Mouse (Mus musculus) heart, adult 8-10 months (tissue): ENCODE results near the gene Chpf2. TPM values are rescaled to one million over a fixed set of nuclear protein-coding genes. Genes with fewer than 3 reads are reported as not detected.

Experiments used
- DNase-seq: peaks from one replicate; pipeline ENCODE4 v3.0.0; 2022; ENCODE audit warnings: low spot score
- total RNA-seq, 4 experiments: library from RNA; stranded (reverse); gene quantifications; 2 replicates each; pipeline ENCODE4 v1.2.4; 2022

The Chpf2 gene
- total RNA-seq, 4 experiments from 2014 or later: 7.4 to 9.5 (median 7.7) TPM

DNA sequence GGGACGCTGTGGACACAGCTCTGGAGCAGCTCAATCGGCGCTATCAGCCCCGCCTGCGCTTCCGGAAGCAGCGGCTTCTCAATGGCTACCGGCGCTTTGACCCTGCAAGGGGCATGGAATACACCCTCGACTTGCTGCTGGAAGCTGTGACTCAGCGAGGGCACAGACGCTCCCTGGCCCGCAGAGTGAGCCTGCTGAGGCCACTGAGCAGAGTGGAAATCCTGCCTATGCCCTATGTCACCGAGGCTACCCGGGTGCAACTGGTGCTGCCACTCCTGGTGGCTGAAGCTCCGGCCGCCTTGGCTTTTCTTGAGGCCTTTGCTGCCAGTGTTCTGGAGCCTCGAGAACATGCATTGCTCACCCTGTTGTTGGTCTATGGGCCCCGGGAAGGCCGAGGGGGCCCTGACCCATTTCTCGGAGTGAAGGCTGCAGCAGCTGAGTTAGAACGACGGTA, 4.8 kb downstream of the Chpf2 start:
- DNase-seq: no peak

DNA sequence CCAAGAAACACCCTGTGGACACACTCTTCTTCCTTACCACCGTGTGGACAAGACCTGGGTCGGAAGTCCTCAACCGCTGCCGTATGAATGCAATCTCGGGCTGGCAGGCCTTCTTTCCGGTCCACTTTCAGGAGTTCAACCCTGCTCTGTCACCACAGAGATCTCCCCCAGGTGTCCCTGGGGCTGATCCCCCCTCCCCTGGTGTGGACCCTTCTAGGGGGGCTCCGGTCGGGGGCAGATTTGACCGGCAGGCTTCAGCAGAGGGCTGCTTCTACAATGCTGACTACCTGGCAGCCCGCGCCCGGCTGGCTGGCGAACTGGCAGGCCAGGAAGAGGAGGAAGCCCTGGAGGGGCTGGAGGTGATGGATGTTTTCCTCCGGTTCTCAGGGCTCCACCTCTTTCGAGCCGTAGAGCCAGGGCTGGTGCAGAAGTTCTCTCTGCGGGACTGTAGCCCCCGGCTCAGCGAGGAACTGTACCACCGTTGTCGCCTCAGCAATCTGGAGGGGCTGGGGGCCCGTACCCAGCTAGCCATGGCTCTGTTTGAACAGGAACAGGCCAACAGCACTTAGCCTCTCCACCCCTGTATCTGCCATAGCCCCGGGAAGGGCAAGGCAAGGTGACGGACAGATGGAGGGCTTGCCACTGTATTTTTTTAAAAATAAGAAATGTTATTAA, 5.4 kb downstream of the Chpf2 start:
- no peak for DNase-seq

DNA sequence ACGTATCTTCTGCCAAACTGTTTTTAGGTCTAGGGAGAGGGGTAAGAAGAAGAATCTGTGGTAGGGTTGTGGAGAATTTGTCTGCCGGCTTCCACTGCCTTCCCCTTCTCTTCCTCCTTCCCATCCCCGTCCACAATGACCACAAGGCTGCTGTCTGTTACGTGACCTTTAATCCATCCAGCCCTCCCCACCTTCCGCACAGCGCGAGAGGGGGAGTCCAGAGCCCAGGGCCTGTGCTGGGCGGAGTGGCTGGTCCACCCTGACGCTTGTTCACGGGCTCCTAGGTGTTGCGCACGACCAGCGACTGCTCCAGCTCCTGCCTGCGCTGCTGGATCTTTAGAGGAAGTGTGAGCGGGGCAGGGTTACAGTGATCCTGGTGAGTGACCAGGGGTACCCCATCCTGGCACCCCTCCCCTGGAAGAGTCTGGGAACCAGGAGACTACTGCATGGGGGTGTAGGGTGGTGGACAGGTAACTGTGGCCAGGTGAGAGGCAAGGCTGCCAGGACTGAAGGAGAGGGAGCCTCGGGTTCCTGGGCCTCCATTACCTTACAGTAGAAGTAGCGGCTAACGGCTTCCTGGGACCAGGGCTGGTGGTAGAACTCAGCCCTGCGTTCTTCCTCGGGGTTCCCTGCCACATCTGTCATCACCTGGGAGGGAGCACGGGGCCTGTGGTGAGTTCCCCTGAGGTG, 6.1 kb downstream of the Chpf2 start:
- DNase-seq: no peak

DNA sequence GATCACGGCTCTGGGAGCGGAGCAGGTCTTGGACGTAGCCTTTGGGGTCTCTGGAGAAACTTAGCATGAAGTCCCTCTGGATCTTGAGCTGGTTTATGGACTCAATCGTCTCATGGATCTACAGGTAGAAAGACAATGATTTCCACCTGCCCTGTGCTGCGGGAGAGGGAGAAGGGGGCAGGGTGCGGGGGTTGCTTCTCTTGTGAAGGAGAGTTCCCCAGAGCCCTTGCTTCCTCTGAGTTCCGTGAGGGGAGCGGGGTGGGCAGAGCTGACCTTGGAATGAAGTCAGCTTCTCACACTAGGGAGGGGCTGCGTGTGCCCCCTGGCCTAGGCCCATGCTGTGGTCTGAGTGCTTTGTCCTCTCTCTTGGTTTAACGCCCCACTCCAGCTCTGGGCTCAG, 6.7 kb downstream of the Chpf2 start:
- no peak for DNase-seq

DNA sequence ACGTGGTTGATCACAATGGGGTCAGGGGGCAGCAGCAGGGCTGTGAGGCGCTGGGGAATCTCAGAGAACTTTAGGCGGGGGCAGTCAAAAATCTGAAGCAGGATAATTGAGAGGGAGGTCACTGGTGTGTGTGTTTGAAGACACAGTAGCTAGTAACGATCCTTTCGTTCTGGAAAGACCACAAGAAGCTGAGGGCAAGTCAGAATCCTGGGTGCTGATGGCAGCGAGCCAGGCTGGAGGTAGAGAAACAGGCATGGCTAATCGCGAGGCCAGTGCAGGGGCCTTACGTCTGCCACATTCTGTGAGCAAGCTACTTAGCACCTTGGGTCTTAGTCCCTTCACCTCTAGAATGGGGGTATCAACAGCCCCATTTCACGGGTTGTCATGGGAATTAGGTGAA, 7.4 kb downstream of the Chpf2 start:
- DNase-seq: no peak

DNA sequence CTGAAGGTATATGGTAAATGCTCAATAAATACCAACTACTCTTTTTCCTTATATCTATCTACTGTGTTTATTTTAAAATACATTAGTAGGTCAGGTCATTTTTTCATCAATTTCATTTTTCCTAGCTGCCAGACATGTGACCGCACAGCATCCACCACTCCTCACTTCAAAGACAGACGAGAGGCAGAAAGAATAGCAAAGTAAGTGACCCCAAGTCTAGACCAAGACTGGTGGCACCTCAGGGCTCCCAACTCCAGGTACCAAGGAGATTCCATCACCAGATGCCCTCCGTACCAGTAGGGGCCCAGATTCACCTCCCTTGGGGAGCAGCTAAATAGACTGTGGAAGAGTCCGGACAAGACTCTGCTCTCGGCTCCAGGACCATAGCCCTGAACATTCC, 7.8 kb downstream of the Chpf2 start:
- no peak for DNase-seq

DNA sequence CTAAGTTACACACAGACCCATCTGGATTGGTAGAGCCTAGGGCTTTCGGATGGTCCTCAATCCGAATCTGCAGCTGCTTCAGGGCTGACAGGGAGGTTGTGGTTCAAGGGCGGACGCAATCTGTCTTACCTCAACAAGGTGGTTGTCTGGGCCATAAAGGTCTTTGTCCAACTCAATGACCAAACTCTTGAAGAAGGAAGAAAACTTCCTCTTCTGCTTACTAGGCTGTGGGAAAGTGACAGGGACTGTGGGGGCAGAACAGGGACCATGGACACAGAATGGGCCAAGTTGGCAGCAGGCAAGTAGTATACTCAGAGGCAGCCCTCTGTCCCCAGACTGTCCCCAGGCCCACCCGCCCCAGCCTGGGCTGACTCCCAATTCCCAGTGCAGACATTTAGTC, 8.7 kb downstream of the Chpf2 start:
- DNase-seq: no peak

DNA sequence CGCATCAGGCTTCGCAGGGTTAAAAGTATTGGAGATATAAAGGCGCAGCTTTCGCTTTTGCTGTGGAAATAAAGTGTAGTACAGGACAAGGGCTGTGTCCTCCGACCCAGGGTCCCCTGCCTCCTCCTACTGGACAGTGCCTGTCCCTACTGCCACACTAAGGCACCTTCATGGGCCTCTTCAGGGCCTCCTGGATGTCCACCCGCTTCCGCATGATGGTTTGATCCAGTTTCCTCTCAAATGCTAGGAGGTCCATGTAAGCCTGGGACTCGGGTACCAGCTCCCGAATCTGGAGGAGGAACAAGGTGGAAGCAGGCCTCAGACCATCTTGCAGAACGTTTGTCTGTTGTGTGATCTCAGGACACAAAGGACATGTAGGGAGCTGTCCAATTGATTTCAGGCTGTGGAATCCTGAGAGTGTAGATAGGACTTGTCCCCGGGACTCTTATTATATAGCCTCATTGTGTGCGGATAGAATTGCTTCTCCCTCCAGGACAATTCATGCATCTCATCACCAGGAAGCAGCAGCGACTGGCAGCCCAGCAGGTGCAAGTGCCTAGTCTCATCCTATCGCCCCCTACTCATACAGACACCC, 9.3 kb downstream of the Chpf2 start:
- no peak for DNase-seq

DNA sequence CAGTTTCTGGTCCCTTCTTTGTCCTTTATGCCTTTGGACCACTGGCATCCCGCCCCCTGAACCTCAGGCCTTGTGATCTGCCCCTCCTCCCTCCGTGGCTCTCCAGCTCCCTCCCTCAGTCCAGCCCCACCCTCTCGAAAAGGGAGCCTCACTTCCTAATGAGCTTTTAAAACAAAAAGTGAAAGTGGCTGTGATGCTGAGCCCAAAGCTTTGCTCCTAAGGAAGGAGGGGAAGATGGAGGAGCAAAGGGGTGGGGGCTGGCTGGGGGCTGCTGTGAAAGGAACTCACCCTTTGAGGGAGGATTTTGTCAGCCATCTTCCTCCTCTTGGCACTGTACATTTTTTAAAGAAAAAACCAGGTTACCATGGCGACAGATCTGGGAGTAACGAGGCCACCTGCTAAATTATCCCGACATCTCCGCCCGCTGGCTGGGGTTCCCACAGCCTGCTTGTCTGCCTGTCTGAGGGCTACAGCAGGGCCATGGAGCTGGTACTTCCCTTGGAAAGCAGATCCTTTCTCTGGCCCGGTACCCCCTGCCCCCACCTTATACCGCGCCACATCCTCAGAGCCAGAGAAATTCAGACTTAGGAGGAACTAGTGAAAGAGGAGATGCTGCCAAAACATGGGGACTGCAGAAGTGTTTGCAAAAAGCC, 10.1 kb downstream of the Chpf2 start:
- DNase-seq: peak; percentile 65

DNA sequence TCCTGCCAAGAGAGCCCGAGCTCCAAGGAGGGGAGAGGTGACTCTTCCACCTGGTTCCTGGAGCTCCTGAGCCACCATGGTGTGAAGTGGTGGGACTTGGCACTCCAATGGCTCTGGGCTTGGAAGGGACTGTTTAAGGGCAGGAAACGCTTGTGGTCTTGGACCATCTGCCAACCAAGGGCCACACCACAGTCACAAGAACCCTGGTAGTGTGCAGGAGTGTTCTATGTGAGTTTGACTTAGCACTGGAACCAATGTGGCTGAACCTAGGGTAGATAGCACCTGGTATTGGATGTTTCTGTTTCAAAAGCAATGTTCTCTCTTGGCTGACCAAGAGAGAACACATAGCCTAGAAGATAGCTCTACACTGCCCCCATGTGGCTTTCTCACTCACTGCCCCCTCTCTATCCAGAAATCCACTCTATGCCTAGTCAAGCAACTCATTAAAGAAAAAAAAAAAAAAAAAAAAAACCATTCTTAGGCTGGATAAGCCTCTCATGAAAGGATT, 10.7 kb downstream of the Chpf2 start:
- peak; percentile 81 for DNase-seq

DNA sequence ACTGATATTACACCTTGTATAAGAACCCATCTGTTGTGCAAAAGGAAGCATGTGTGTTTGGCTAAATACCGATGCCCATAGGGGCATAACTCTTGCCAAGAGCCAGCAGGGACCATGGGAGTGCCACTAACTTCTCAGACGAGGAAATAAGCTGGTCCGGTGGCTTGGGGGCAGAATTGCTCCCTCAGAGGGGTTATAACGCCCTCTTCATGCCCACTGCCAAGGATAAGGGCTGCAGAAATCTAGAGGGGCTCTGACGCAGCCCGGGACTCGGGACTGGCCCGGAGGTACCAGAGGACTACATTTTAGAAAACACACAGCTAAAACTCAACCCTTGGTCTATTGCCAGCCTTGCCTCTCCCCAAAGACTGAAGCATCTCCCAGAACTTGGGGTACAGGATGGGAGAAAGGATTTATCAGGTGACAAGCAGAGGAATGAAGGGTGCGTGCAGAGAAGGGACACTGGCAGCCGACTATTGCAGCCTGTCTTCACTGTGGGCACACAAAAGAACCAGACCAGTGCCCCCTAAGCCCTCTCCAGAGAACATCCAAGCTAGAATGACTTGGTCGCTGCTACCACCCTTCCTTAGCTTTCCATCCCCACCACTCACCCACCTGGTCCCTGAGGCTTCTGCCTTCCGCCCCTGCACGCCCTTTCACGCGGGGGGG, 11.5 kb downstream of the Chpf2 start:
- DNase-seq: no peak

DNA sequence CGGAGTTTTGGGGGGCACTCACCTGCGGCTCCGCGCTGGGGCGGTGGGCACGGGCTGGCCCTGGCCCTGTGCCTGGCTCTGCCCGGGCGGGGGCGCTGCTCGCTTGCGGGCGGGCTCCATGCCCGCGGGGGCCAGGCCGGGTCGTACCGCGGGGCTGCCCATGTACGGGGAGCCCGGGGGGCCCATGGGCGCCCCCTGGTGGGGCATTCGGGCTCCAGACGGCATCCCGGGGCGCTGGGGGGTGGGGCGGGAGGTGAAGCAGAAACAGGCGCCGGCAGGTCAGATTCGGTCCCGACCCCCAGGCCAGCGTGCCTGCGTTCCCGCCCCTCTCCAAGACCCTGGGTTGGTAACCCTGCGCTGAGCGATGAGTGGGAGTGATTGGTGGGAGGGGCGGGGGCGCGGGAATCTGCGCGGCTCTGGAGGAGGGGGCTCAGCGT, 12.0 kb downstream of the Chpf2 start:
- DNase-seq: no peak

DNA sequence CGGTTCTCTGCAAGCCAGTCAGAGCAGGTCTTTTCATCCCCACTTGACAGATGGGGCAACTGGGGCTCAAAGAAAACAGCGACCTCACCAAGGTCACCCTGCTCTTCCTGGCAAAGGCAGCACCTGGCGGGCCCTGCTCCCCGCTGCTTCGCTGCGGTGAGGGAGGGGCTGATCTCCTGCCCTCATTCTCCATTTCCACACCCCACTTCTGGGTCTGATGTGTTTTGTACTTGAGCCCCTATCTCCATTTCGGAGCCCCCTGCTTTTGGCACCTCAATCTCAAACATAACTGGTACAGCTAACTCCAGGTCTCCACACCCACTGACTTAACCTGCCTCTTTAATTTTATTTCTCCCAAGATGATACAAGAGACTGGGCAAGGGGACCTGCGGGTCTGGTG, 12.6 kb downstream of the Chpf2 start:
- no peak for DNase-seq

DNA sequence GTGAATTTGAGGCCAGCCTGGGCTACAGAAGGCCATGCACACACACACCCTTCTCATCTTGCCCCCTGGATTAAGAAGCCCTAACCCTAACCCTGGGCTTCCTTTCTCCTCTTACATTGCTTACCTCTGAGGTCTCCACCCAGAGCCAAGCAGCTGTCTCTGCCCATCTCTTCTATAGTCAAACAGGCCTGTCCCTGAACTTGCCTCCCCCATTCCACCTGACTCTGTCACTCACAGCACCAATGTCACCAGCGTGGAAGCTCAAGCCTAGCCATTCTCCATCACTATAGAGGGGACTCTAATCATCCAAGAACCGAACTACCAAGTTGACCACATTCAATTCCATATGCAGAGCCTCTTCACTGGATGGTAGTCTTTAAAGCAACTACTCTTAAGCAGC, 13.7 kb downstream of the Chpf2 start:
- no peak for DNase-seq

DNA sequence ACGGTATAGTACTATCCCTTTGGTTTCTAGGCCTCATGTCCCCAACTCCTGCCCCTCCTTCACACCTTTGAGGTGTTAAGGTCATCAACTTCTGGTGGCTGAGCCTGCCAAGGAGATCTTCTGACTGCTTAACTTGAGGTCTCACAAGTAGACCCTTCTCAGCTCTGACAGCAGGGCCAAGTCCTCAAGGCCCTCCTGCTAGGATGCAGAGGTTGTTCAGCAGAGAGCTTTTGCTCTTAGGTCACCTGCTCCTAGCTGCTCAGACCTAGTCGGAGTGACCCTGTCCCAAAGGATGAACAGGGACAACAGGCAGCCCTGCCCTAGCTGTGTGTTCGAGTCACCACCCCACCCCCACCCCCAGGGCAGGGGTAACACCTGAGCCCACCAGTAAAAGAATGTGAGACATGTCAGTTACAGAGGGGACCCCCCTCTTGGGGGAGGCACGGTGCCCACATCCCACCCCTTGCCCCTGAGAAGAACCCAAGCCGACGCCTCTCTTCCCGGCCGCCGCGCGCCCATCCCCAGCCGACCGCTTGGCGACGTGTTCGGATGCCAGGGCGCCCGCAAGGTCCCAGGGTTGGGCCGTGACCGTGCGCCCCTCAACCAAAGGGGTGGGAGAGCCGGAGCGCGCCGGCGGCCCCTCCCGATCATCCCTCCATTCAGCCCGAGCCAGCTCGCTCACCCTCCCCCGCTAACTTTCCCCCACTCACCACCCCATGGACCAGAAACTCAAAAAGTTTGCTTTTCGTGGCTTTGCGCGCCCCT, 14.7 kb downstream of the Chpf2 start:
- DNase-seq: no peak

DNA sequence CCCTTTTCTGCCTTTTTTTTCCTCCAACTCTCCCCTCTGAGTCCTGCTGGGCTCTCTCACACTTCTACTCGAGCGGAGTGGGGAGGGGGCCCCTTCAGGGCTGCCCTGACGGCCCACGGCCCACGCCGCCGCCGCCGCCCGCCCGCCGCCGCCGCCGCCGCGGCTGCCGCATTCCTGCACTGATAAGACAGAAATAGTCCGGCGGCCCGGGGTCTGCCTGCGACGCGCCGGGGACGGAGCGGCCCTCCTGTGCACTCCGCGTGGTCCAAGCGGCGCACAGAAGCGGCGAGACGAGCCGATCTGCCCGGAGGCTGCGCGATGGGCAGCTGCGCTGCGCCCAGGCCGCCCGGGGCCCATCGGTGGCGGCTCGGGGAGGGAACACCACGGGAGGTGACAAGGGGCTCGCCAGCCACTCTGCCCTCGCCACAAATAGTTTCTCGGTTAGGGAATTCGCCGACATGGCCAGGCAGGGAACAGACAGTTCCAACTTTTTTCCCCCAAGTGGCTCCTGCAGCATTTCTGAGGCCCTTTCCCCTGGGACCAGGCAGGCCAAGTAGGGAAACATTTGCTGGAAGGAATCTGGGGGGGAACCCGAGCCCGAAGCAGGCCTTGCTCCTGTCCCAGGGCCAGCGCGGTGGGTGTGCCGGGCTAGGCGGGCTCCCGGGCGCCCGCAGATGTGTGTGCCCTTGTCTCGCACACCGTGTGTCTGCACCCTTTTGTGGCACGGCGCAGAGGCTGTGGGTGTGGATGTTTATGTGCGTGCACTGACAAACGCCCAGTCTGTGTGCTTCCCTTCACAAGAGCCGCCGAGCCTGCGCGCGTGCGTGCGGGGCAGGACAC, 15.6 kb downstream of the Chpf2 start:
- peak; percentile 73 for DNase-seq

DNA sequence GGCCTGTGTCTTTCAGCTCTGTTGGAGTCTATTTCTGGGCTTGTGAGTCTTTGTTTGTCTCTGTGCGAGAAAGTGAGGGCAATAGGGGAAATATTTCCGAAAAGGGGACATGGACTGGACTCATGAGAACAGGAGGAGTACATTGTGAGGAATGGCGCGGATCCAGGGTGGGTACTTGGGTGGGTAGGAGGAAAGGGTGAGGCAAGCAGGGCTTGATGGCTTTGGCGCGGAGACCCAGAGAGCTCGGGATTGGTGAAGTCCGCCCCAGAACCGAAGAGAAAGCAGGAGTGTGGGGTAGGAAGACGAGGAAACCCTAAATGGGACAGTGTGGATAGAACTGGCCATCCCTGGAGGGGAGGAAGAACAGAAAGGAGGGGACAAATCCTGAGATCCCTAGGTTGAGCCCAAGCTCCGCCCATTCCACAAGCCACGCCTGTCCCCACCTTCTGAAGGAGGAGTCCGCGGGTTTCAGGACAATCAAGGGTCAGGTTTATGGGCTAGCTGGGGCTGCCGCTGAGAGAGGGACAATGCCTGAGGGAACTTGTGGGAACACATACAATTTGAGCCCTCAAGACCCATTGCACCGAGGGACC, 16.3 kb downstream of the Chpf2 start:
- DNase-seq: peak; percentile 94

DNA sequence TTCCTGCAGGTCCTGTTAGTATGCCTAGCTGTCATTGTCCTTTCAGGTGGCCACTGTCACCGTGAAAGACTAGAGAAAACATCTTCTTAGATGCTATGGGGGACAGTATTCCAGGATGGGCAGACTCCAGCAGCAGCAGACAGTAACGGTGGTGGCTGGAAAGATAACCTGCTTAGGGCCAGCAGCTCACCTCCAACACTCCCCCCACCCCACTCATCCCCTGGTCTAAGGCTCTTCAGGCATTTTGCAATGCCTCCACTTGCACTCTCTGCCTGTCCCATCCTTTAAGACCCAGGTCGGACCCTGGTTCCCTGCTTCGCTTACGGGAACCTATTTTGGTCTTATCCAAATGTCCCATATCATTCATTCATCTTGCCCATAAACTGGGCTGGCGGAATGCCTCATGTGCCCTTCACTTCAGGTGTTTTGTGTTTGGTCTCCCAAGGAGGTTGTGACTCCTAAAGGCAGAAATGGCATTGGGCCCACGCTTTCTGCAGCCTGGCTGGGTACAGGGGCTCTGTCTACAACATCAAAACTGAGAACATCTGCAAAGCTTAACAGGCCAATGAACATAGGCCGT, 17.0 kb downstream of the Chpf2 start:
- no peak for DNase-seq

DNA sequence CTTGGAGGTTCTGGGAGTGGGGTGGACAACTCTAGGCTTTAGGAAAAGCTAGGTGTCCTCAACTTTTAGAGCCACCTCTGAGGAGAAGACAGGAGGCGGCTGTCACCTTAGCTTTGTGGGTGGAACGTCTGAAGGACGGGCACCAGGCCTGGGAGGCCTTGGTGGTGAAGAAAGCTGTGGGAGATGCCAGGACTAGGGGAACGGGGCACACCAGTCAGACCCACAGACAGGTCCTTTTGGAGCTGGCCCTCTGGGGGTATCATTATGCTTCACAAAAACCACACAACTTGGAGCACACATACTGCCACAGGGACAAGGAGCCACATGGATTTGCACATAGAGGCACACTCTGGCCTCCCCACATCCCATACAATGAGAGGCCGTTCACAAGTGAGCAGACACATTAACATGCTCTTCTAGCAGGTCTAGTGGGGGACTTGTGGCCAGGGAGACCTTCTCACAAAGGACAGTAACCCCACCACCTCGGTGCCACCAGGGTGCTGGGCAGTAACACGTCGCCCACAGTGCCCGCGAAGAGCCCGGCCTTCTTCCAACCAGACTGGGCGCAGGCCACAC, 17.6 kb downstream of the Chpf2 start:
- no peak for DNase-seq
